Mouse (Mus musculus) lung, embryonic 14.5 days (tissue): ENCODE measurements around the gene Tomm40l. TPM values are rescaled to one million over a fixed set of nuclear protein-coding genes. Genes with fewer than 3 reads are reported as not detected.

Experiments
- ATAC-seq: fragments of 200-750 bp; cut with Nextera tagmentation; 2 replicates; pipeline ENCODE4 v1.8.0; 2017; ENCODE audit warnings: mild to moderate bottlenecking, moderate TSS enrichment, moderate library complexity; ENCODE audit not compliant: insufficient read depth
- DNase-seq: peaks from one replicate; pipeline ENCODE4 v3.0.0-alpha.2; 2015
- H3K27ac ChIP-seq: fragments of 300-500 bp; sonication (generic); 2 replicates; pipeline ENCODE4 v1.5.1; 2014; ENCODE audit warnings: low read depth, mild to moderate bottlenecking, moderate library complexity
- H3K27me3 ChIP-seq: fragments of 300-500 bp; sonication (generic); 2 replicates; pipeline ENCODE4 v1.6.1; 2014; ENCODE audit warnings: low read length, control low read depth; ENCODE audit not compliant: insufficient read depth
- H3K36me3 ChIP-seq: fragments of 300-500 bp; sonication (generic); 2 replicates; pipeline ENCODE4 v1.6.1; 2014; ENCODE audit warnings: control low read depth; ENCODE audit not compliant: insufficient read depth
- H3K4me1 ChIP-seq: fragments of 300-500 bp; sonication (generic); 2 replicates; pipeline ENCODE4 v1.6.1; 2014; ENCODE audit warnings: antibody characterized with exemption, control low read depth; ENCODE audit not compliant: insufficient read depth
- H3K4me2 ChIP-seq: fragments of 300-500 bp; sonication (generic); 2 replicates; pipeline ENCODE4 v1.6.1; 2014; ENCODE audit warnings: mild to moderate bottlenecking
- H3K4me3 ChIP-seq: fragments of 300-500 bp; sonication (generic); 2 replicates; pipeline ENCODE4 v1.5.1; 2014; ENCODE audit warnings: low read depth, low read length
- H3K9ac ChIP-seq: fragments of 300-500 bp; sonication (generic); 2 replicates; pipeline ENCODE4 v1.6.1; 2014
- H3K9me3 ChIP-seq: fragments of 300-500 bp; sonication (generic); 2 replicates; pipeline ENCODE4 v1.6.1; 2016; ENCODE audit warnings: low read depth, low read length, control low read depth
- CTCF ChIP-seq: IDR thresholded peaks from 2 replicates; pipeline ENCODE4 v1.5.1; 2016; ENCODE audit warnings: antibody characterized with exemption, low read depth
- WGBS: fragments of 180-500 bp; shearing (Covaris S2); extraction: QIAGEN DNeasy Blood & Tissue Kit; methylation state at CpG from one replicate; pipeline ENCODE4 v1.1.7; 2014; 5-methylcytosine and 5-hydroxymethylcytosine counted together
- polyA plus RNA-seq: library from polyadenylated mRNA; unstranded; fragments of >200 nt; fragmentation: Nextera tagmentation; extraction: Ambion mirVana; gene quantifications from 2 replicates; pipeline ENCODE4 v1.2.1, GENCODE M21; 2014

Tomm40l gene
- polyA plus RNA-seq, 1 experiment from 2014 or later = 37.9 TPM

DNA sequence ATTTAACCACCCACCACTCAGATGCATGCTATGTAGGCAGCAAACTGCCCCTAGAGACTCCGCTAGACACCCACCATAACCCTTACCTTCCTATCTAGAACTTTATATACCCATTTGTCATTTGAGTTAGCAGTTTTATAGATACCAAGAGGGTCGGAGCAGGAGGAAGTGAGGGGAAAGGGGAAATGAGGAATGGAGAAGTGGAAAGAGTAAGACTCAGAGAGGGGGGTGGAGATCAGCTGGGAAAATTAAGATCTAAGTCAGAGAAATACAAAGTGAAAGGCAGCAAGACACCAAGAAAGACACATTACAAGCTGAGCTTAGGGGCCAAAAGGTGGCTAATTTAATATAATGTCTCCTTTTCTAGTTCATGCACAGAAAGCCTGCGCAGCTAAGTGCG lies 12.2 kb upstream of the Tomm40l start:
- no peaks in the 10 kb centered on the region for H3K4me1 ChIP-seq
- H3K27me3 ChIP-seq = no peaks in the 10 kb centered on the region
- H3K27ac ChIP-seq = no peak overlapping the region
- no peak overlapping the region for H3K9ac ChIP-seq
- ATAC-seq (no peak), DNase-seq (no peak)
- H3K9me3 ChIP-seq = no peaks in the 10 kb centered on the region
- H3K36me3 ChIP-seq = peaks cover 62% of the 10 kb centered on the region
- no peak overlapping the region for H3K4me3 ChIP-seq
- no peak for TF ChIP-seq CTCF
- WGBS = 84% methylated on average over 4 of the region's 4 CpGs
- H3K4me2 ChIP-seq = no peak overlapping the region

DNA sequence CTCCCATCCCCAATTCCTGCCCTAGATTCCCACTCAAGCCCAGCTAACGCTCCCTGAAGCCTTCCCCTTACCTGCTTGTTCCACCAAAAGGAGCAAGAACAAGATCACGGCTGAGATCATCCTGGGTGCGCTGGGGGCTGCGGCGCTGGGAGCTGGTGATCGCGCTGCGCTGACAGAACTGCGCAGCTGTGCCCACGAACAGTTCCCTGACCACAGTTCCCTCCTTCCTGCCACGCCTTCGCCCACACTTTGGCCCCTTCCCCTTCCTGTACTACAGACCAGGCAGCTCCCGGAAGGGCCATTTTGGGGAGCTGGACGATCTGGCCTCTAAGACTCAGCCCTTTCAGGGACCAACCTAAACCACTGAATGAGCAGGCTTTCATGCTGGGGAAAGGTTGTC lies 11.8 kb upstream of the Tomm40l start, which contains the start of gene Fcer1g:
Gene Fcer1g, minus strand, starts transcription at position 240 of the 400 bp plus-strand sequence.
- Histone ChIP-seq H3K4me2 (no peak within 1 kb of the TSS), H3K36me3 (peaks cover 58% of the 10 kb centered on the region), H3K9me3 (no peaks in the 10 kb centered on the region), H3K4me3 (no peak within 1 kb of the TSS), H3K27ac (no peak within 1 kb of the TSS), H3K27me3 (no peaks in the 10 kb centered on the region), H3K9ac (no peak within 1 kb of the TSS), H3K4me1 (no peaks in the 10 kb centered on the region)
- WGBS = 87% methylated on average over 14 of the region's 14 CpGs
- DNase-seq (no peak), ATAC-seq (no peak)
- TF ChIP-seq CTCF = no peak

DNA sequence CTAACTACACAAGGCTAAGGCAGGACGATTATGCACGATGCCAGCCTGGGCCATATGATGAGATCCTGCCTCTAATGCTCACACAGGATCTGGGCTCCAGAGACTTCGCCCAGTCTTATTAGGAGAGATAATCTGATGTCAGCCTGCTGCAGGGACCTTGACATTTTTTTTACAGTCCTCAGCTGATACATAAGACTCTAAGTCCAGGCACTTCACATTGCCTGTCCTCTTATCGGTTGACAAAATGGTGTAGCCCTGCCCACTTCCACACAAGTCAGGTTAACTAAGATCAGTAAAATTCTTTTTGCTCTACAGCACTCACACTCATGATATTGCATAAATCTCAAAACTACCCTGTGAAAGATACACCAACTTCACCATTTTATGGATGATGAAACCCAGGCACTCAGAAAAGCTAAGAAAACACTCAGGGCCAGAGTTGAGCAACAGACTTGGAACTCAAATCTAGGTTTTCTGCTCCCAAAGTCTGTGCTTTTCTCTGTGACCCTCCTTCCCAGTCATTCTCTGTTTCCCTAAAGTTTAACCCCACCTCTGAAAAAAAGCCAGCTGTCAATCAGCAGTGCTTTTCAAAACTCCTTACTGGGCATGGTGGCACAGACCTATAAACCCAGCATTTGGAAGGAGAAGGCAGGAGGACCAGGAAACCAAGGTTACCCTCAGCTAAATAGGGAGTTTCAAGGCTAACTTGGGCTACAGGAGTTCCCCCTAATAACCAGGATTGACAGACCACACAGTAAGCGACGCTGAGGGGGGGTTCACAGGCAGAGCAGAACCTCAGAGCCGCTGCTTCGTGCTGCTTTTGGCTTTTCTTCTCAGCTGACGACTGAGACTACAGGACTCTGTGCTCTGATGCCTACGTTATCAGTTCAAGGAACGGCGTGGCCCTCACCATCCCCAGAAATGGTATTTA lies 10.8 kb upstream of the Tomm40l start:
- Histone ChIP-seq H3K4me2 (no peak overlapping the region), H3K9me3 (no peaks in the 10 kb centered on the region), H3K27ac (no peak overlapping the region), H3K9ac (no peak overlapping the region), H3K4me3 (no peak overlapping the region), H3K4me1 (no peaks in the 10 kb centered on the region), H3K27me3 (no peaks in the 10 kb centered on the region), H3K36me3 (peaks cover 47% of the 10 kb centered on the region)
- TF ChIP-seq CTCF = no peak
- ATAC-seq (no peak), DNase-seq (no peak)
- WGBS = 78% methylated on average over 12 of the region's 12 CpGs

DNA sequence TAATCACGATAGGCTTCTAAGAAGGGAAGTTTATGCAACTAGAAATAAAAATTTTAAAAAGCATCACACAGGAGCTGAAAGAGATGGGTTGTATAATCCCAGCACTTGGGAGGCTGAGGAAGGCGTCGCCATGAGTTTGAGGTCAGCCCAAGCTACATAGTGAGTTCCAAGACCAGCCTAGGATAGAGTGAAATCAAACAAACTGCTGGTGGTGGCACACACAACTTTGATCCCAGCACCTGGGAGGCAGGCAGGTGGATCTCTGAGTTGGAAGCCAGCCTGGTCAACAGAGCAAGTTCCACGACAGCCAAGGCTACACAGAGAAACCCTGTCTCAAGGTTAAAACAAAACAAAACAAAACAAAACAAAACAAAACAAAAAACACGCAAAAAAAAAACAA lies 10.0 kb upstream of the Tomm40l start:
- H3K36me3 ChIP-seq = peaks cover 40% of the 10 kb centered on the region
- H3K9ac ChIP-seq = no peak overlapping the region
- H3K4me3 ChIP-seq = no peak overlapping the region
- DNase-seq (no peak), ATAC-seq (no peak)
- H3K4me1 ChIP-seq = no peaks in the 10 kb centered on the region
- no peak for TF ChIP-seq CTCF
- H3K9me3 ChIP-seq = no peaks in the 10 kb centered on the region
- no peaks in the 10 kb centered on the region for H3K27me3 ChIP-seq
- no peak overlapping the region for H3K4me2 ChIP-seq
- 81% methylated on average over 5 of the region's 5 CpGs for WGBS
- H3K27ac ChIP-seq = no peak overlapping the region

DNA sequence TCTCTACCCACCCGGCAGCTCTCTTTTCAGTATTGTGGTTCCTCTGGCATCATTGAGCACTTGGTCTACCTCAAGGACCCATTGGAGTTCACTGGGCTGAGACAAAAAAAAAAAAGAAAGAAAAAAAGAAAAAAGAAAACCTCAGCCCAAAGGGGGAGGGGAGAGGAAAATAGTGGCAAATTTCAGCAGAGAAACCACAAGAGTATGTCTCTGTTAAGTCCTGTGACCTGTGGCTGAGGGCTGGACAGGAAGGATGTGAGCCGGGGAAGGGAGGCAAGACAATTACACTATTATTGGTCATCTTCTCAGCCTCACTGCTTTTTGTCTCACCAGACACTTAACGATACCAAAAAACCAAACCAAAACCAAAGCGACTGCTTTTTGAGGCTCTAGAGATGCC lies 9.5 kb upstream of the Tomm40l start:
- H3K27ac ChIP-seq = no peak overlapping the region
- 72% methylated on average over 4 of the region's 4 CpGs for WGBS
- no peak for DNase-seq
- H3K36me3 ChIP-seq = peaks cover 35% of the 10 kb centered on the region
- no peak overlapping the region for H3K4me2 ChIP-seq
- no peak for ATAC-seq
- H3K4me1 ChIP-seq = no peaks in the 10 kb centered on the region
- no peak overlapping the region for H3K9ac ChIP-seq
- no peak for TF ChIP-seq CTCF
- no peaks in the 10 kb centered on the region for H3K27me3 ChIP-seq
- H3K9me3 ChIP-seq = no peaks in the 10 kb centered on the region
- no peak overlapping the region for H3K4me3 ChIP-seq

DNA sequence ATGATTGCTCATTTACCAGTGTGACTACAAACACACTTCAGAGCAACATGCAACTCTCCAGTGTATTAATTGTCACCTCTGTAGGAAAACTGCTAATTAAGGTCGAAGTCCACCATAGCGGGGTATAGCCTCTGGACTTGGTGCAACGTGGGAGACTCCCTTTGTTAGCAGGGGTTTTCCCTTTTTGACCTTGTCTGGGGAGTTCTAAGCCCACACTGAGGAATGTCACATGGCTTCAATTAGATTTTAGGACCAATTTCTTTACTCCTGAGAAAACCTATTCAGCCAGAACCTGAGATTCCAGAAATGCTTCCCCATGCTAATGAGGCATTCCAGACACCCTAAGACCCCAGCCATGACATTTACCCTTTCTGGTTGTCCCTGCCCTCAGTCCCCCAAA lies 7.9 kb upstream of the Tomm40l start:
- H3K27me3 ChIP-seq = no peaks in the 10 kb centered on the region
- no peak for TF ChIP-seq CTCF
- no peak overlapping the region for H3K4me3 ChIP-seq
- H3K4me1 ChIP-seq = no peaks in the 10 kb centered on the region
- H3K9me3 ChIP-seq = no peaks in the 10 kb centered on the region
- 77% methylated on average over 3 of the region's 3 CpGs for WGBS
- H3K4me2 ChIP-seq = no peak overlapping the region
- DNase-seq (no peak), ATAC-seq (no peak)
- H3K27ac ChIP-seq = no peak overlapping the region
- H3K9ac ChIP-seq = no peak overlapping the region
- peaks cover 19% of the 10 kb centered on the region for H3K36me3 ChIP-seq

DNA sequence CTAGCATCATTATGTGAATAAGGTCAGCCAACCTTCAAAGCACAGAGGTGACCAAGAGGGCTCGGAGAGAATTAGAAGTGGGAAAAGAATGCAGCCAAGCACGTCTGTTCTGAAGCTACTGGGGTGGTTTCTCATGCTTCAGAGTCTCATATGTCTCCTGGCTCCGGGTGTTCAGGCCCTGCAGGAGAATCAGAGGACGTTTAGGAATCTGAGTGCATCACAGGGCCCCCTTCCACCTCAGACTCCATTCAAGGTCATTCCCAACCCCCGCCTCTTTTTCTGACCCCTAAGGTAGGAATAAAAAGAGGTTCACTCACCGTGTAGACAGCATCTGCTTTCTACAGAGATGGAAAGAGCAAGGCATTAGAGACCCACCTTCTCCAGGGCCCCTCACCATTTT lies 7.4 kb upstream of the Tomm40l start:
- no peak for DNase-seq

More for the DNA sequence above, 7.4 kb upstream of the Tomm40l start:
- Histone ChIP-seq H3K4me2 (no peak overlapping the region), H3K4me1 (no peaks in the 10 kb centered on the region), H3K36me3 (peaks cover 14% of the 10 kb centered on the region), H3K27me3 (no peaks in the 10 kb centered on the region), H3K9ac (no peak overlapping the region), H3K4me3 (no peak overlapping the region), H3K27ac (no peak overlapping the region), H3K9me3 (no peaks in the 10 kb centered on the region)
- 56% methylated on average over 6 of the region's 6 CpGs for WGBS
- no peak for TF ChIP-seq CTCF
- ATAC-seq = no peak
